Mouse (Mus musculus) forebrain, embryonic 12.5 days (tissue): ENCODE measurements around the gene Kcnj16. TPM values are rescaled to one million over a fixed set of nuclear protein-coding genes. Genes with fewer than 3 reads are reported as not detected.

Experiments
- ATAC-seq: fragments of 200-750 bp; cut with Nextera tagmentation; 2 replicates; pipeline ENCODE4 v1.8.0; 2017; ENCODE audit warnings: moderate TSS enrichment; ENCODE audit not compliant: low FRiP score
- H3K27ac ChIP-seq: fragments of 300-500 bp; sonication (generic); 2 replicates; pipeline ENCODE4 v1.5.1; 2016; ENCODE audit warnings: mild to moderate bottlenecking
- H3K27me3 ChIP-seq: fragments of 300-500 bp; sonication (generic); 2 replicates; pipeline ENCODE4 v1.6.1; 2016; ENCODE audit warnings: mild to moderate bottlenecking
- H3K36me3 ChIP-seq: fragments of 300-500 bp; sonication (generic); replicated peaks from 2 replicates; pipeline ENCODE4 v1.6.1; 2016; ENCODE audit warnings: mild to moderate bottlenecking
- H3K4me1 ChIP-seq: fragments of 300-500 bp; sonication (generic); 2 replicates; pipeline ENCODE4 v1.6.1; 2016
- H3K4me2 ChIP-seq: fragments of 300-500 bp; sonication (generic); 2 replicates; pipeline ENCODE4 v1.6.1; 2016; ENCODE audit warnings: mild to moderate bottlenecking, moderate library complexity
- H3K4me3 ChIP-seq: fragments of 300-500 bp; sonication (generic); replicated peaks from 2 replicates; pipeline ENCODE4 v1.5.1; 2016; ENCODE audit warnings: mild to moderate bottlenecking
- H3K9ac ChIP-seq: fragments of 300-500 bp; sonication (generic); 2 replicates; pipeline ENCODE4 v1.6.1; 2016; ENCODE audit warnings: mild to moderate bottlenecking
- H3K9me3 ChIP-seq: fragments of 300-500 bp; sonication (generic); 2 replicates; pipeline ENCODE4 v1.6.1; 2016
- WGBS: fragments of 180-500 bp; shearing (Covaris S2); methylation state at CpG from one replicate; pipeline ENCODE4 v1.1.7; 2016; 5-methylcytosine and 5-hydroxymethylcytosine counted together
- polyA plus RNA-seq: library from polyadenylated mRNA; unstranded; fragments of >200 nt; fragmentation: Nextera tagmentation; extraction: Ambion mirVana; gene quantifications from 2 replicates; pipeline ENCODE4 v1.2.1, GENCODE M21; 2016

Gene Kcnj16
- polyA plus RNA-seq, 1 experiment from 2014 or later = not detected

GRCm38 (mm10) chr11:111060216-111060615 lies 92.4 kb downstream of the Kcnj16 start:
- 40% methylated on average over 5 of the region's 5 CpGs for whole genome bisulfite sequencing
- Histone ChIP-seq H3K4me3 (no peak overlapping the region), H3K4me1 (no peaks in the 10 kb centered on the region)

GRCm38 (mm10) chr11:111064751-111065527 lies 97.1 kb downstream of the Kcnj16 start:
- Histone ChIP-seq H3K4me2 (peak overlapping the region; percentile 96), H3K4me1 (peaks cover 8% of the 10 kb centered on the region), H3K36me3 (no peaks in the 10 kb centered on the region), H3K9me3 (no peaks in the 10 kb centered on the region), H3K27me3 (peaks cover 17% of the 10 kb centered on the region), H3K27ac (0 out of 2 replicates have a peak overlapping the region, but pooled peaks have one; percentile 9), H3K9ac (peak overlapping the region; percentile 46), H3K4me3 (peak overlapping the region; percentile 63)
- under 1% methylated on average over 25 of the region's 25 CpGs for WGBS
- peak; percentile 12; the same call in 1 of the 2 replicates for ATAC-seq

More at GRCm38 (mm10) chr11:111060216-111060615, 92.4 kb downstream of the Kcnj16 start:
- no peak; the same call in 1 of the 2 replicates for ATAC-seq
- Histone ChIP-seq H3K36me3 (no peaks in the 10 kb centered on the region), H3K27me3 (no peaks in the 10 kb centered on the region), H3K4me2 (no peak overlapping the region), H3K27ac (no peak overlapping the region), H3K9ac (no peak overlapping the region), H3K9me3 (no peaks in the 10 kb centered on the region)

GRCm38 (mm10) chr11:111065635-111066298 lies 97.9 kb downstream of the Kcnj16 start, which contains the start of gene Kcnj2:
Gene Kcnj2, plus strand, starts transcription at chr11:111066164.
- peak; percentile 99 for ATAC-seq
- under 1% methylated on average over 28 of the region's 28 CpGs for WGBS
- peaks cover 17% of the 10 kb centered on the region for H3K27me3 ChIP-seq
- peaks cover 8% of the 10 kb centered on the region for H3K4me1 ChIP-seq
- peak within 1 kb of the TSS; percentile 96 for H3K4me2 ChIP-seq
- peak within 1 kb of the TSS; percentile 60 for H3K9ac ChIP-seq
- H3K9me3 ChIP-seq = no peaks in the 10 kb centered on the region
- H3K27ac ChIP-seq = peak within 1 kb of the TSS; percentile 36; the same call in 1 of the 2 replicates
- H3K4me3 ChIP-seq = peak within 1 kb of the TSS; percentile 63
- H3K36me3 ChIP-seq = no peaks in the 10 kb centered on the region

GRCm38 (mm10) chr11:111066299-111066691 lies 98.5 kb downstream of the Kcnj16 start:
- Histone ChIP-seq H3K9me3 (no peaks in the 10 kb centered on the region), H3K9ac (peak overlapping the region; percentile 44), H3K4me1 (peaks cover 8% of the 10 kb centered on the region), H3K4me3 (peak overlapping the region; percentile 63), H3K27me3 (peaks cover 17% of the 10 kb centered on the region), H3K27ac (no peak overlapping the region), H3K36me3 (no peaks in the 10 kb centered on the region), H3K4me2 (peak overlapping the region; percentile 96)
- under 1% methylated on average over 9 of the region's 9 CpGs for WGBS
- ATAC-seq = peak; percentile 69

- no peak for ATAC-seq
- Histone ChIP-seq H3K4me1 (peaks cover 8% of the 10 kb centered on the region), H3K9ac (no peak overlapping the region), H3K4me3 (no peak overlapping the region), H3K9me3 (no peaks in the 10 kb centered on the region), H3K4me2 (no peak overlapping the region), H3K27ac (no peak overlapping the region), H3K27me3 (peaks cover 17% of the 10 kb centered on the region), H3K36me3 (no peaks in the 10 kb centered on the region)
- WGBS = 65% methylated on average over 3 of the region's 3 CpGs
Observed at GRCm38 (mm10) chr11:111067787-111068186, 100.0 kb downstream of the Kcnj16 start.

- Histone ChIP-seq H3K27ac (no peak overlapping the region), H3K9ac (no peak overlapping the region), H3K27me3 (peaks cover 17% of the 10 kb centered on the region), H3K4me1 (peaks cover 8% of the 10 kb centered on the region), H3K9me3 (no peaks in the 10 kb centered on the region), H3K36me3 (no peaks in the 10 kb centered on the region), H3K4me3 (no peak overlapping the region), H3K4me2 (no peak overlapping the region)
- ATAC-seq = no peak
Observed at GRCm38 (mm10) chr11:111070460-111070859, 102.6 kb downstream of the Kcnj16 start.

- Histone ChIP-seq H3K4me3 (no peak overlapping the region), H3K27ac (no peak overlapping the region), H3K9me3 (no peaks in the 10 kb centered on the region), H3K9ac (no peak overlapping the region), H3K36me3 (no peaks in the 10 kb centered on the region), H3K4me1 (no peaks in the 10 kb centered on the region), H3K4me2 (no peak overlapping the region), H3K27me3 (no peaks in the 10 kb centered on the region)
- ATAC-seq = no peak
Observed at GRCm38 (mm10) chr11:111074131-111074530, 106.3 kb downstream of the Kcnj16 start.

Other genes with a start within 250 kb of the Kcnj16 start
- 1.4 TPM in 2 replicates for gene Kcnj2, start 98.1 kb downstream of the Kcnj16 start, polyA plus RNA-seq